Mouse (Mus musculus): Measurements from ENCODE around the gene 4933403O08Rik. TPM values are rescaled to one million over a fixed set of nuclear protein-coding genes. Genes with fewer than 3 reads are reported as not detected.

Gene 4933403O08Rik
- not detected for polyA plus RNA-seq (2017; shearing (Covaris generic))

GRCm38 (mm10) chrX:112238749-112239148 lies at the start of gene 4933403O08Rik:
Gene 4933403O08Rik (plus strand): TSS chrX:112239049.

Other genes with a start within 250 kb of the 4933403O08Rik start
- under 1 TPM in 1 of 2 experiments, not detected in 1; 0.17 TPM for gene Tex16, start 228.0 kb upstream of the 4933403O08Rik start, polyA plus RNA-seq (2017; shearing (Covaris generic))
- gene Apool, start 72.3 kb downstream of the 4933403O08Rik start, polyA plus RNA-seq (2017; shearing (Covaris generic)), result 10 to 100 TPM; 33.0 to 42.1 TPM
- gene Satl1, start 167.7 kb downstream of the 4933403O08Rik start, polyA plus RNA-seq (2017; shearing (Covaris generic)), result not detected

Data from activated CD4-positive, CD25-positive, alpha-beta regulatory T cell (primary cell).